Mouse (Mus musculus): Measurements from ENCODE around the gene Cd300a. TPM values are rescaled to one million over a fixed set of nuclear protein-coding genes. Genes with fewer than 3 reads are reported as not detected.
A peak's percentile ranks its signal among the peaks of the same experiment; 100 is the strongest.

Gene Cd300a
- 4.1 and 5.6 TPM in 2 replicates for polyA plus RNA-seq (2012; rRNA removed)

DNA sequence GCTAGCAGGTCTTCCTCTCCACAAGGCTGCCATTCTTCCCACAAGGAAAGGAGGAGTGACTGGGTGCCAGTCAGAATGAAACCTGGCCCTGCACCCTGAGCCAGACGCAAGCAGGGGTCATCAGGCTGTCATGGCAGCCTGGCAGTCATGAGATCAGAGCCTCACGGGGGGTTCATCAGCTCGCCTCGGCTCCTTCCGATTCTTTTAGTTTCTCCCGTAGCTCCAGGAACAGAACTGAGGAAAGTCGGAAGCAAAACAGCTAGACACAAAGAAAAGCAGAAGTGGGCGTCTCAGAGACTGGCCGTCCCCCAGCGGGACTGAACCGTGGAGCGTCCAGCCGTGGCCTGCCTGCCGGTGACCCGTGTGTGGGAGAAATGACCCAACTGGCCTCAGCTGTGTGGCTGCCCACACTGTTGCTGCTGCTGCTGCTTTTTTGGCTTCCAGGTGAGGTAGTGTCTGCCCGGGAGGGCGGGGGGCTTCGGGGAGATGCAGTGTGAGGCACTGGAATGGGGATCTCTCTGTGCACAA lies at the start of gene Cd300a:
Gene Cd300a, plus strand, starts transcription at position 51 of the 528 bp plus-strand sequence.
- DNase-seq (ENCODE audit: low read depth) = no peak

GRCm38 (mm10) chr11:114843818-114844463 lies 45.9 kb upstream of the Cd300a start:
- no peak for DNase-seq (ENCODE audit: low read depth)

- DNase-seq (ENCODE audit: low read depth) = no peak
Measured at GRCm38 (mm10) chr11:114844464-114845220, 45.2 kb upstream of the Cd300a start.

DNA sequence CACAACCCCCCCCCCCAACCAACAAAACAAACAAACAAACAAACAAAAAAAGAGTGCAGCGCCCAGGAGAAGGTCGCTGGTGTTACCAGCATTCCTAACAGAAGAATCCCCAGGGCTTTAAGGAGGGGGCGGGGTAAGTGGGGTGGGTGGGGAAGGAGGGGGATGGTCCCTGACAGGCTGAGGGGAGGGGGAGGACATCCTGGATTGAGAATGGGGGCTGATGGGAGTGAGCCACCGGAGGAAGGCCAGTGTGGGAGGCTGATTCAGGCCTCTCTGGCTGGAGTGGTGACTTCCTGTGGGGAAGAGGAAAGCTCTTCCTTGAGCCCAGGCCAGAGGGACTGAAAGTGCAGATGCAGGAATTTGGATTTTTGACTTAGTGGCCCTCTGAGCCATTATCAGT lies 43.5 kb upstream of the Cd300a start:
- DNase-seq (ENCODE audit: low read depth) = no peak

DNA sequence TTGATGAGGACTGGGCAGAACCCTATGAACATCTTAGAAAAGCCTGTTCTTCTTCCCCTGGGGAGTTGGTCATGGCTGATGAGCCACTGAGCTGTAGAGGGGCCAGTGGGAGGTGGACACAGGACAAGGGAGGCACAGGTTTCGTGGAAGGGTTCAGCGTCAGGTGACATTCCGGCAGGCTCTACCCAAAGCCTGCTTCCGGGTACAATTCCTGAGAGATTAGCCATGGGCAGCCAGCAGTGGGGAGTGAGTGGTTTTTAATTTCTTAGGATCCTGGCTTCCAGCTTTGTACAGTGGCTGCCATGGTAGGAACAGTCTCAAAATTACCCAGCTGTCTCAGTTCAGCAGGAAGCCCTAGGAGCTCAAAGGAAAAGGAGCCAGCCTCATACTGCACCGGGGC lies 42.8 kb upstream of the Cd300a start:
- no peak for DNase-seq (ENCODE audit: low read depth)

- no peak for DNase-seq (ENCODE audit: low read depth)
Measured at GRCm38 (mm10) chr11:114849572-114849971, 40.3 kb upstream of the Cd300a start.

DNA sequence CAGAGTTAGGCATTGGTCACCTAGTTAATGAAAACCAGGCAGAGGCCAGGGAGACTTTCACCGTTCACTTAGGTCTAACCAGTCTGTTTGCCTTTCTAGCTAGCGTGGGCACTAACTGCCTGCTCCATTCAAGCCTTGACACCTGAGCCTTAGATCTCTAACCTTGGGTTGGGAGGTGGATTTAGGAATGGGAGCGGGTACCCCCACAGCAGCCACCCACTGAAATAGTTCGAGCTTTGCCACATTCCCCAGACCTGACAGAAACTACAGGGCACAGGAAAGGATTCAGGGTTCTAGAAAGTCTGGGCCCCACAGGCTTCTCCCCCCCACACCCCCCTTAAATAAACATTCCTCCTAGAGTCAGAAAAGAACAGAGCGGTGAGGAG lies 39.8 kb upstream of the Cd300a start:
- peak; percentile 8 for DNase-seq (ENCODE audit: low read depth)

GRCm38 (mm10) chr11:114850452-114851268 lies 39.2 kb upstream of the Cd300a start, which contains the start of gene Gprc5c:
Gprc5c (plus strand) TSS chr11:114851152.
- DNase-seq (ENCODE audit: low read depth) = peak; percentile 5

DNA sequence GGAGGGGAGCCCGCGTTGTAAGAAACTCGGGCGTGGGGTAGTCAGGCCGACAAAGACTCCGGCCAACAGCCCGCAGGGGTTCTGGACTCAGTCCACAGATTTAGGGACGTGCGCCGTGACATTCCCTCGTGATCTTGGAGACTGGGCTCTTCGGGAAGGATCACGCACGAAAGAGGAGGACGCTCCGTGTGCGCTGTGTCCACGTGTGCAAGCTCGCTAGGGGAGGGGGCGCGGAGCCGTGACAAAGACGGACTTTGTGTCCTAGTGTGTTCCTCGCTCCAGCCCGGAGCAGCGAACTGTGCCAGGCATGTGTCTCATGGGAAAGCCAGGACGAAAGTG lies 38.6 kb upstream of the Cd300a start:
- no peak for DNase-seq (ENCODE audit: low read depth)

GRCm38 (mm10) chr11:114851608-114852310 lies 38.1 kb upstream of the Cd300a start:
- peak; percentile 34 for DNase-seq (ENCODE audit: low read depth)

GRCm38 (mm10) chr11:114852311-114853173 lies 37.3 kb upstream of the Cd300a start:
- no peak for DNase-seq (ENCODE audit: low read depth)

DNA sequence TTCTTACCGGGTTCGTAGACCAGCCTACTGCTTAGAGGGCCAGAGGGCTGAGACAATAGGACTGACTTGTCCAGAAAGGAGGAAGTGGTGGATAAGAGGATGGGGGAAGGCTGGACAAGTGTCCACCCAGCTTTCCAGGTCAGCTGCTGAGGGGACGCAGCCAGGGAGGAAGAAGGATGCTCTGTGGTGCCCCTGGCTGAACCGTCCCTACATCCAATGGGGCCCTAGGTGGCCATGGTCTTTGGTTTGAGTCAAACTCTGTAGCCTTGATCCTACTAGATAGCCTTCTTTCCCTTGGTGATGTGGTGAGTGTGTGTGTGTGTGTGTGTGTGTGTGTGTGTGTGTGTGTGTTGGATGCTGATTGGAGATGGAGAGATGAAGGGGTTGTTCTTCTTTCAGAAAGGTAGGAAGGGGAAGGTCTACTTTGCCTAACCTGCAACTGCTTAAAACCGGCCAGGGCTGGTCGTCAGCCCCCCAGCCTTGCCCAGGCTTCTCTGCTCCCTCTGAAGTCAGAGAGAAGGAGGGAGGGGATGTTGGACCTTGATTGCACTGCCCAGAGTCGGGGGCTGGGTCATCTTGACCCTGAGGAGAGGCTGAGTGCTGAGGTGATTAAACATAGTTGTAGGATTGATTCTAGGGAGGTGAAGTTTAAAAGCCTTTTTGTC lies 36.5 kb upstream of the Cd300a start:
- DNase-seq (ENCODE audit: low read depth) = no peak

- DNase-seq (ENCODE audit: low read depth) = no peak
Measured at GRCm38 (mm10) chr11:114854581-114854980, 35.3 kb upstream of the Cd300a start.

DNA sequence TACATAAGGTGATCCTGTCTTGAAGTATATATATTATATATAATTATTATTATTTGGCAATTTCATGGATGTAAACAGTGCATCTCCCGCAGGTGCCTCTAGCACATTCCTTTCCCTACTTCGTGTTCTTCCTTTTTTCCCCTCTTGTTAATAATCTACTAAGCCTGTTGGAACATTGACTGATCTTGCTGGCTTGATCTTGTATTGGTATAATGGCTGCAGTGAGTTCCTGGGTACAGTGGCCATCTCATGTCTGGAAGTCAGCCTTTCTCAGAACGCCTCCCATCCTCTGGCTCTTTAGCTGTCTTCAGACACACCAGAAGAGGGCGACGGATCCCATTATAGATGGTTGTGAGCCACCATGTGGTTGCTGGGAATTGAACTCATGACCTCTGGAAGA lies 33.7 kb upstream of the Cd300a start:
- no peak for DNase-seq (ENCODE audit: low read depth)

GRCm38 (mm10) chr11:114858641-114859040 lies 31.2 kb upstream of the Cd300a start:
- DNase-seq (ENCODE audit: low read depth) = no peak

DNA sequence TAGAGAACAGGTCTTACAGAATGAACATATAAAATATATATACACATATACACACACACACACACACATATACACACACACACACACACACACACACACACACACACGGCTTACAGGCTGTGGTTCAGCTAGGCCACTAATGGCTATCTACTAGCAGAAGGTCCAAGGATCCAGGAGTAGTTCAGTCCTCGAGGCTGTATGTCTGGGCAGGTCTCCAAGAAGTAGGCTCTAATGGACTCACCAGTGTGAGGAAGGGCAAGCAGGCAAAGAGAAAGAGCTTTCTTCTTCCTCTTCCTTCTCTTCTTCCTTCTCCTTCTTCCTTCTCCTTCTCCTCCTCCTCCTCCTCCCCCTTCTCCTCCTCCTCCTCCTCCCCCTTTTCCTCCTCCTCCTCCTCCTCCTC lies 28.8 kb upstream of the Cd300a start:
- DNase-seq (ENCODE audit: low read depth) = no peak

- DNase-seq (ENCODE audit: low read depth) = no peak
Measured at GRCm38 (mm10) chr11:114862687-114863086, 27.2 kb upstream of the Cd300a start.

DNA sequence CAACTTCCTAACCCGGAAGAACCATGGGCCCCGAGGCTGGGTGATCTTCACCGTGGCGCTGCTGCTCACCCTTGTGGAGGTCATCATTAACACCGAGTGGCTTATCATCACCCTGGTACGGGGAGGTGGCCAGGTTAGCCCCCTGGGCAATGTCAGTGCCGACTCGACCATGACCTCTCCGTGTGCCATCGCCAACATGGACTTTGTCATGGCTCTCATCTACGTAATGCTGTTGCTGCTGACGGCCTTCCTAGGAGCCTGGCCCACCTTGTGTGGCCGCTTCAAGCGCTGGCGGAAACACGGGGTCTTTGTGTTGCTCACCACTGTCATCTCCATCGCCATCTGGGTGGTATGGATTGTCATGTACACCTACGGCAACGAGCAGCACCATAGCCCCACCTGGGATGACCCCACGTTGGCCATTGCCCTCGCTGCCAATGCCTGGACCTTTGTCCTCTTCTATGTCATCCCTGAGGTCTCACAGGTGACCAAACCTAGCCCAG lies 25.9 kb upstream of the Cd300a start:
- no peak for DNase-seq (ENCODE audit: low read depth)

DNA sequence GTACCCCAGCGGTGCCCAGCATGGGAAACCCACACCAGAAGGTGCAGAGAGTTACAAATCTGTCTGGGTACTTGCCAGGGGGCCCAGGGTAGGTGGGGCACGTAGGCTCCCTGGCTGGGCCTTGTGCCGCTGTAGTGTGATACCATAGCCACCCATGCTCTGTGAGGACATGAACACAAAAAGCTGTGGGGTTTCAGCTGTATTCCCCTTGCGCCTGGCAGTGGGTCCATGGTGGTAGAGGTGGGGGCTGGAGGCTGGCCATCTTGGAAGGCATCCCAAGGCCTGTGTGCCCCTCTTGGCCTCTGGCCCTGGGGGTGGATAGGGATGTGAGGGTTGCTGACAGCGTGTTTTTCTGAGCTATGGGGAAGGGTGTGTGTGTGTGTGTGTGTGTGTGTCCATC lies 23.8 kb upstream of the Cd300a start:
- DNase-seq (ENCODE audit: low read depth) = no peak
